Mouse (Mus musculus) large intestine, adult 2 months (tissue): Measurements from ENCODE around the gene Pcbp3. TPM values are rescaled to one million over a fixed set of nuclear protein-coding genes. Genes with fewer than 3 reads are reported as not detected.
"Not testable (repeated sequence)": the region's sequence is repeated elsewhere in the genome, so short reads cannot be mapped to it uniquely, and the experiment has no call there.

Experiments used
- DNase-seq: peaks from one replicate; pipeline ENCODE4 v3.0.0-alpha.2; 2012; ENCODE audit warnings: low read depth, low spot score
- WGBS: fragments of 180-500 bp; shearing (Covaris S2); methylation state at CpG from one replicate; pipeline ENCODE4 v1.1.7; 2018; 5-methylcytosine and 5-hydroxymethylcytosine counted together
- polyA plus RNA-seq: library from polyadenylated mRNA; depleted of rRNA; stranded (reverse); fragments of >200 nt; gene quantifications from 2 replicates; pipeline ENCODE4 v1.2.3, GENCODE M21; 2012; rRNA removed

The Pcbp3 gene
- 4.0 and 4.3 TPM in 2 replicates for polyA plus RNA-seq

DNA sequence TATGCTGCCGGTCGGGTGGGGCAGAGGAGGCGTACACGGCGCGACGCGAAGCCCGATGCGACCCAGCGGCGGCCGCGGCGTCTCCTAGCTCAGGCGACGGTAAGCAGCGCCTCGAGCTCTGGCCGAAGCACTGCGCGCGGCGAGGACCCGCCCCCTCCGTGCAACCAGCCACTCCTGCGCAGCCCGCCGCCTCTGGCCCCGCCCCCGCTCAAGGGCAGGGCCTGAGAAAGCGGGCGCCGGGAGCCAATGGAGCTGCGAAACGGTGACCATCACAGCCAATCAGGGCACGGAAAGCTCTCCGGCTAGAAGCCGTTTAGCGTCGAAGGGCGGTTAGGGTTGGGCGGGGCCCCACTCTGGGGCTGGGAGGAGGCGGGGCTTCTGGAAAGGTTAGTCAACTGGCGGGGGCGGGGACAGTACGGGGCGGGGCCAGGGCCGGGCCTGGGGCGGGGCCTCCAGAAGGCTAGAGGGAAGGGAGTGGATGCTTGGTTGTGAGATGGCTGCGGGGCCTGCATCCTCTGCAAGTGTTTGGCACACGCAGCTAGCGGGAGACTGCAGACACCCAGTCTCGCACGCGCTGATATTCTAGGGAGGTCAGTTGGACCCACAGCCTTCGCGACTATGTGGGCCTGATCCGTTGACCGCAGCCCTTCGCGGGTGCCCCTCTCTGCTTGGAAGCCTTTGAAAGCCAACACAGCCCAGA is at the start of gene Pcbp3:
Gene Pcbp3, minus strand, starts transcription at position 98 of the 700 bp plus-strand sequence.
- 7% methylated on average over 62 of the region's 62 CpGs for WGBS
- peak; percentile 22 for DNase-seq

DNA sequence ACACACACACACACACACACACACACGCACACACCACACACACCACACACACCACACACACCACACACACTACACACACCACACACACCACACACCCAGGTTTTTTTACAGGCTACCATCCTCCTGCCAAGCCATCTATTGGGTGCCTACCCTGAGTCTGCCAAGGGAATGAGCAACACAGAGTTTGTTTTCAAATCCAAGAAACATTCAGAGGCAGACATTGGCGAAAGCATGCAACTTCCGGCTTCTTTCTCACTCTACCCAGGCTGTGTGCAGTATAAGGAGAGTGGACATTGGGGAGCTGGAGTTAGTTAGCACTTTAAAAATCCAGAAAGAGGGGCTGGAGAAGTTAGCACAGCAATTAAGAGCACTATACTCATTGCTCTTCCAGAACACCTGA is 47.0 kb upstream of the Pcbp3 start:
- DNase-seq: no peak
- WGBS: 78% methylated on average over 3 of the region's 3 CpGs

DNA sequence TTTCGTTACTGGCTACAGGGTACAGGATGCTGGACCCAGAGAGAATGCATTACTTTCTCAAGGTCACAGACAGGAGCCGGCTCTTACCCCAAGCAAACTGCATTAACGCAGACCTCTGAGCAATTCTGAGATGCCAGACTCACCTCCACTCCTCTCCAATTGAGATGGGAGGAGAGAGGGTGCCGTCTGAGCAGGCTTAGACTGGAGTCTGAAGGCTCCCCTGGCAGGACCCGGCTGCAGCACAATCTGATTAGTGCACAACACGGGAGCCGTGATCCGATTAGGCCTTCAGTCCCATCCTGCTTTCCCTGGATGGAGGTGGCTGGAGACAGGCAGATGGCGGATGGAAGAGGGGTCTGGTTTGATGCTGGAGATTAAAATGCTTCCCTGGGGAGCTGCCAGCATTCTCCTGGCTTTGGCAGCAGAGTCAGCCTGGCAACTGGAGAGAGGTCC is 46.4 kb upstream of the Pcbp3 start:
- WGBS: 44% methylated on average over 9 of the region's 9 CpGs
- no peak for DNase-seq

DNA sequence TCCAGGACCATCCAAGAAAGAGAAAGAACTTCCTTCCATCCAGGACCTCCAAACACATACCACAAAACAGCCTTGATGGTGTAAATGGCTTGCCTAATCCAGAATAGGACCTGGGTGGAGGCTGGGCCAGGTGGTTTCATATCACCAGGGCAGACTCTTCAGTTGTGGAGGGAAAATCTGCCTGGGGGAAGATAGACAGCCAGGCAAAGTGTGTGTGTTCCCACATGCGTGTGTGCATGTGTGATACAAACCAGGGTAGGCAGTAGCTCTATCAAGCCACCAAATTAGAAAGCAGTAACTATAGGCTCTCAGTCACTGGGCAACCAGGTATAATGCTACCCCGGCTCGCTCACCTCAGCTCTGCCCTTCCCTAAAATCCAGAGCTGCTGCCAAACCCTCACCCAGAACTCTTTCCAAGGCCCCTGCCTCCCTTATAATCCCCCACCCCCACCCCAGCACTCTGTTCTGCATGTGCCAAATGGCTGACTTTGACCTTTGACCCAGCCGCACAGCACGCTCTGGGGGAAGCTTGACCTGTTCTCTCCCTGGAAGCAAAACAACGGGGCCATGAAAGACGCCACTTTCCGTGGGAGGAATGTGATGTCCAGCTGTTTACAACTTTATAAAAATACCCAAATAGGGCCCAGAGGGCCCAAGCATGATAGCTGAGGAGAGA is 45.9 kb upstream of the Pcbp3 start:
- DNase-seq: no peak
- WGBS: 40% methylated on average over 8 of the region's 8 CpGs

DNA sequence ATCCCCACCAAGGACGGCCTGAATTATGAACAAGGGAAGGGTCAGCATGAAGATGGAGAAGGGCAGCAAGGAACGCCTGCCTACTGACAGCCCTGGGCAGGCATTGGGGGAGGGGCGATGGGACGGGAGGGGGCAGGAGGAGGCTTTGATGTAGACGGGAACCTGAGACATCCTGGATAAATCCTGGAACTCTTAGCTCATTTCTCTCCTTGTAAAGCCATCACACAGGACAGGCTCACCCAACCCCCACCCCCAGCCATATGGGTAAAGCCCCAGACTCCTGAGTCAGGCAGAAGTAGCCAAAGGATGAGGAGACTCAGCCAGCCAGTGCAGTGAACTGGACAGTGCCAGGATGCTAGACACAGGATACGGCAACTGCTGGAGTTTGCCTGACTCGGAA is 43.2 kb upstream of the Pcbp3 start:
- 44% methylated on average over 7 of the region's 7 CpGs for WGBS
- DNase-seq: no peak

DNA sequence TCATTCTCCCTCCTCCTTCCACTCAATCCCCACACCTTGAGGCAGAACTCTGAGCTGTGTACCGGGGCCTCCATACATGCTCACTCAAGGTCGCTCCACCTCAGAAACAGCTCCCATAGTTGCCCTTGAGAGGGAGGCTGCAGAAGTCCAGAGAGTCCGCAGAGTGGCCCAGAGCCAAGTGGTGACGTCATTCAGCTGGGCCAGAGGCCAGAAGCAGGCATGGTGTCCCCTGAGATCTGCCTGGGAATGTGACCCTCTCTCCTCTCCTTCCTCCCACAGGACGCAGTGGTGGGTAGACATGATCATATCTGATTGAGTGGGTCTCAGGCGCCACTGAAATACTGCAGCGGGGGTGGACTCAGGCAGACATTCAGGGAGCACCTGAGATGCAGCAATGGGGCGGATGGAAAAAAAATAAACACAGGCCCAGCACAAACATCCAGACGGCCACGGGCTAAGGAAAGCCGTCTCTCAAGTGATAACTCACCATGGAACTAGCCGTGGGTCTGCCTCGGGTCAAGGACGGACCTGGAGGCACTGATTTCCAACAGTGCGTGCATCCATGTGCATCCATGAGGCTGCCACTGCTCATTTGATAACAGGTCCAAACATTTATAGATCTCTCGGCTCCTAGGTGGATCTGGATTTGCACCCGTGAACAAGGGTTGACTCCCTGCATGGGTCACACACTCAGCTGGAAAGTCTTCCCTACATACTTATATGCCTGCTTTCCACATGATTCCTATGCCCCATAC is 36.2 kb upstream of the Pcbp3 start:
- no peak for DNase-seq
- 53% methylated on average over 17 of the region's 17 CpGs for WGBS

DNA sequence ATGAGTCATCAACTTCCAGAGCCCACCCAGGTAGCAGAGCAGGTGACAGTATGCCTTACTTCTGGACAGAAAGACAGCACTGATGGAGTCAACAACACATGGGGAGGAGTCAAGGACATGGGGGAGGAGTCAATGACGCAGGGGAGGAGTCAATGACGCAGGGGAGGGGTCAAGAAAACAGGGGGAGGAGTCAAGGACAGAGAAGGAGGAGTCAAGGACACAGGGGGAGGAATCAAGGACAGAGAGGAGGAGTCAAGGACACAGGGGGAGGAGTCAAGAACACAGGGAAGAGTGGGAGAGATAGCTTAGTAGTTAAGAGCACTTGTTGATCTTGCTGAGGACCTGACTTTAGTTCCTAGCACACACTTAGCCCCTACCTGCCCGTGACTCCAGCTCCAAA is 30.8 kb upstream of the Pcbp3 start:
- WGBS: 43% methylated on average over 3 of the region's 3 CpGs
- DNase-seq: no peak

DNA sequence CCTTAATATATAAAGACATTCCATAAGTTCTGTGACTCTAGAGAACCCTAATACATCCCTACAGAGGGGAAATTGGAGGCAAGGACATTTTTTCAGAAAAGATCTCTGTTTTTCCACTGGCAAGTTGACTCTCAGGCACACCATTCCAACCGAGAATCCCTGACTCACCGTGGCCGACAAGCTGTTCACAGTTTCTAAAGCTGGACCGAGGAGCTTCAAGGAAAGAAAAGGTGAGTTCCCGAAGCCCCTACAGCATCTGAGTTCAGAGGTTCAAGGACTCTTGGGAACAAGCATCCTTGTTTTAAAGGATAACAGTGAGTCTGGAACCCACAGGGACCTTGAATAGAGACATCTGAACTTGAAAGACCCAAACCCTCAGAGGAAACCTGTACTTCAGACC is 26.9 kb upstream of the Pcbp3 start:
- WGBS: 83% methylated on average over 5 of the region's 5 CpGs

DNA sequence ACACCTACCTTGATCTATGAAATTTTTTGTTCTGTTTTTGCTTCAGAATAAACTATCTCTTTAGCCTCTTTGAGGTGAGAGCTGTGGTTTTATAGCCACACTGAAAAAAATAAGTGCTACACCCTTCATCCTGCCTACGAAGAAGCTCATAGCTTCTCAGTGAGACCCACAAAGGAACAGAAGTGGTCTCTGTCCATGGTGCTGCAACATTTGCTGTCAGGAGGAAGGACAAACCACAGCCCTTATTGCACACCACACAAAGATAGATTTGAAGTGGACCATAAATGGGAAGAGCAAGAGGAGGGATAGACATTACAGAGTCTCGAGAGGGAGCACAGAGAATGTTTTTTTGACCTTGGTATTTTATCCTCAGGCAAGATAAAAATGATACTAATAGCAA is 16.4 kb upstream of the Pcbp3 start:
- 25% methylated on average over 2 of the region's 2 CpGs for WGBS
- no peak for DNase-seq

More for the DNA sequence above, 26.9 kb upstream of the Pcbp3 start:
- DNase-seq: no peak

DNA sequence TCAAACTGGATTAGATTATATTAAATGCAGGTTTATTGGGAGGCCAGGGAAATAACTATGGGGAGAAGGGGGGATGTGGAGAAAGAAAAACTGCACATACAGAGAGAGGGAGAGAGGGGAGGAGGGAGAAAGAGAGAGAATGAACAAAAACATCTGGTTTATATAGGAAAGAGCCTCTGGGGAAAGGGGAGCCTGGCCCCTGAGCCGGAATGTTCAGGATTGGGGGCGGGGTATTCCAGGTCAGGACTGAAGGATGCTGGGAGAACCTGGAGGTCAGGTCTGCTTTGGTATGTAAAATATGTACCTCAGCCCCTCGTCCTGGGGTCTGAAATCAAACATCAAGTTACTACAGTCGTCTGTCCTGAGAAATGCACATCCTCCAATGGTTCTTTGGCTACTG is 15.0 kb upstream of the Pcbp3 start:
- 38% methylated on average over 4 of the region's 4 CpGs for WGBS
- no peak for DNase-seq

DNA sequence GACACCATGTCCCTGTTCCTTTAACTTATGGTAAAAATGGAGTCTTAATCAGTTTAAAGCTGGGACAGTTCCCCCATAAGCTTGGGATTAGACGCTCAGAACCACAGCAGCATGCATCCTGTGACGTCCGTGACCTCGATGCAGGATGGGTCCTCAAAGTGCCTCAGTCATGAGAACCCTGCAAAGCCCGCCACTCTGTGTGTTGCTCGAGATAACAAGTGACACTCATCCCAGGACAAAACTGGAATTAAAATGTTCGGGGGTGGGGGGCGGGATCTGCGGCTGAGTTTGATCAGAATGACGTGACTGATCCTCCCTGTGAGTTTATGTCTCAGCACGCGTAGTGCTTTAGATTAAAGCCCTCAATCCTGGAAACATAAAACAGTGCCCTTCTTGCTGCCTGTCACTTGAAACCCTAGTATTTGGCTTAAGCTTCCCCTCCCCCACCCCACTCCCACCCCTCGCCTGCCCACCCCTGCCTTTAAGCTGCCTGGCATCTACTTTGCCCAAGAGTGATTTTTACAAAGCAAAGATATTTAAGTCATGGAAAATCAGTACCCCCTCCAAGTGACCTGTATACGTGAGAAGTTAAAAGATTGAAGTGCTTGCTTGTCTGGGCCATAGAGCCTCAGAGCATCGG is 12.2 kb upstream of the Pcbp3 start:
- WGBS: 40% methylated on average over 15 of the region's 15 CpGs

DNA sequence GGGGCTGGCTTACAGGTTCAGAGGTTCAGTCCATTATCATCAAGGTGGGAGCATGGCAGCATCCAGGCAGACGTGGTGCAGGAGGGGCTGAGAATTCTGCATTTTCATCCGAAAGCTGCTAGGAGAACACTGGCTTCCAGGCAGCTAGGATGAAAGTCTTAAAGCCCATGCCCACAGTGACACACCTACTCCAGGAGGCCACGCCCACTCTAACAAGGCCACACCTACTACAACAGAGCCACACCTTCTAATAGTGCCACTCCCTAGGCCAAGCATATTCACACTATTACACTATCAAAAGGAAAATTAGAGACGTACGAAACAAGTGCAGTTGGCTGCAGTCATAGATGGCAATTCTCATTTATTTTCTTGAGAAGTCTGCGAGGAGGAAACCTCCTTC is 10.6 kb upstream of the Pcbp3 start:
- not testable (repeated sequence) for DNase-seq
- 57% methylated on average over 6 of the region's 6 CpGs for WGBS

More for the DNA sequence above, 12.2 kb upstream of the Pcbp3 start:
- no peak for DNase-seq

DNA sequence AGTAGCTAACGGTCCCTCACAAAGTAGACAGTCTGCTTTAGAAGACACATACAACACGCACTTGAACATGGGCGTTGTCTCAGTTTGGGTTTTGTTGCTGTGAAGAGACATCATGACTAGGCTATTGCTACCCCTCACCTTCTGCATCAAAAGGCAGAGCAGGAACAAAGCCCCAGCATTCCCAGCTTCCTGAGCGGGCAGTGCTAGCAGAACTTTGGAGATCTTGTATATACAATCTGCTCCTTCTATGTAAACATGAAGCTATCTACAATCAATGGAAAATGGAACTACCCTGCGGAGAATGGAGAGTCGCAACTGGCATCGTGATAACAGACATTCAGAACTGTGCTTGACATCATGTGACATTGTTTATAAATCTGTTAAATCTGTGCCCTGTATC is 9.3 kb upstream of the Pcbp3 start:
- DNase-seq: no peak
- 72% methylated on average over 7 of the region's 7 CpGs for WGBS

DNA sequence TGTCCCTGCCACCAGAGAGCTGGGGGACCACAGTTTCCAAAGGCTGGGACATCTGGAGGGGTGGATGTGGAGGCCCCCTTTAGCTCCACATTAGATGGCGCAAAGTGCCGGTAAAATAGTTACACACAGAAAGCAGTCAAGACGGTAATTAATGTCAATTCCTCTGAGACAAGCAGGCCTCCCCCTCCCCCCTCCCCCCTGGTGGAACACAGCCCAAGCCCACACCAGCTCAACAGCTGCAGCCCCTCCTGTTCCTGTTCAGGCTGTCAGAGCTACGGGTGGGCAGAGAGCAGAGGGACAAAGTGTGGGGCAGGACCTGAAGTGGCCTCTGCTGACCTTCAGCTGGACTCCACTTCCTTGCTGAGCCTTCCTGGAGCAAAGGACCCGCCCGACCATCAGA is 2.7 kb upstream of the Pcbp3 start:
- no peak for DNase-seq
- WGBS: 30% methylated on average over 6 of the region's 6 CpGs

DNA sequence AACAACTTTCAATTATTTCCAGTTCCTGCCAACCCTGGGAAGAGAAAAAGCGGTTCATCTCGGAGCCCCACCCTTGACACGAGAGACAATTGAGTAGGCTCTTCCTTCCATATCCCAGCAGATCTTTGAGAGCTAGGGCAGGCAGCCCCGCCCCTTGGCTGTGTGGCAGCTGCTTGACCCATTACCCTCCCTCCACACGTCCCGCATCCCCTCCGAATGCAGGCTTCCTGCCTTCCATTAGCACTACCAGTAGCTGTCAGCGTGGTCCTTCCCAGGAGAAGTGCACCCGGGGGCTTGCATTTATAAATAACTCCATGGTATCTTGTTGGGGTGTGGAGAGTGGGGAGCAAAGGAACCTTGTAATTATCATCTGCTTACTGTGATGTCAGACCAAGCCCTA is 2.3 kb upstream of the Pcbp3 start:
- DNase-seq: no peak
- WGBS: 41% methylated on average over 9 of the region's 9 CpGs

DNA sequence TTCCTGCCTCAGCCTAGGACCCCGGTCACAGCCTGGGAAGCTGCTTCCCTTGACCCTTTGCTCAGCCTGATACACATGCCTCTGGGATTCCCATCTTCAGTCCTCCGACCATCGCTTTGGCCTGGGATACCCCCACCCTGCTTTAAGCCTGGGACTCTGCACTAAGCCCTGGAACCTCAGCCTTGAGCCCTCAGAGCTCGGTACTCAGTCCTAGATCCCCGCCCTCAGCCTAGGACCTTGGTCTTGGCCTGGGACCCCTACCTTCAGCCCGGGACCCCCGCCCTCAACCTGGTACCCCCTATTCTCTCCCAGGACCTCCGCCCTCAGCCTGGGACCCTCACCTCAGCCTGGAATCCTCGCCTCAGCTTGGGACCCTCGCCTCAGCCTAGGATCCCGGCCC is 531 bp downstream of the Pcbp3 start:
- DNase-seq: no peak
- WGBS: 20% methylated on average over 11 of the region's 11 CpGs

DNA sequence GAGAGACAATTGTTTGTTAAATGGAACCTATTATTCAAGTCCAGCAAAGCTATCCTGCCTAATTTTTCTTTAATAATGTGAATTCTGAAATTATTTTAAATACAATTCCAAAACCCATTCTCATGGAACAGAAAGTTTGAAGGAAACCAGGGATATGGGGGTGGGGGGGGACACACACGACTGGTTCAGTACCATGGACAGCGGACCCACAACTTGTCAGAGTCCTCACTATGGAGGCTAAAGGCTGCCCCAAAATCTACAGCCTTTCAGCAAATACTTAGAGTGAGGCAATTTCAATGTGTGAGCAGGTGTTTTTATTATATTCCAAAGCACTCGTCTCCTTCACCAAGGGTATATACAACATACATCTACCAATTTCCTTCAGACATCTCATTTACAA is 3.5 kb downstream of the Pcbp3 start:
- DNase-seq: no peak
- WGBS: 40% methylated on average over 3 of the region's 3 CpGs

DNA sequence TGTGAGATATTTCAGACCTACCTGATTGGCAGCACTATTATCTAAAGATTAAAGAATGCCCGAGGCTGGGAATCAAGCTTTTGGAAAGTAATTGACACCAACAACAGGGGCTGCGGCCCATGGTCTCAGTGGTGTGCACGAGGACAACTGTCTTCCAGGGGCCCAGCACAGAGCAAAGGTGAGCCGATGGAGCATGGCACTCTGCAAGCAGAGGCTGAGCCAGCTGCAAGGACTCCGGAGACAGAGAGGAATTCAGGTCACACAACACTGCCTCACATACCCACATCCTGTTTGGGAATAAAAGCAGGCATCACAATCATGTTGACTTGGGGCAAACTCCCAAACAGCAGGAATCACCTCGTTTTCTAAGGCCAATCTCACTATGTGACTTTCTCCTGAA is 5.5 kb downstream of the Pcbp3 start:
- 47% methylated on average over 6 of the region's 6 CpGs for WGBS
- no peak for DNase-seq

DNA sequence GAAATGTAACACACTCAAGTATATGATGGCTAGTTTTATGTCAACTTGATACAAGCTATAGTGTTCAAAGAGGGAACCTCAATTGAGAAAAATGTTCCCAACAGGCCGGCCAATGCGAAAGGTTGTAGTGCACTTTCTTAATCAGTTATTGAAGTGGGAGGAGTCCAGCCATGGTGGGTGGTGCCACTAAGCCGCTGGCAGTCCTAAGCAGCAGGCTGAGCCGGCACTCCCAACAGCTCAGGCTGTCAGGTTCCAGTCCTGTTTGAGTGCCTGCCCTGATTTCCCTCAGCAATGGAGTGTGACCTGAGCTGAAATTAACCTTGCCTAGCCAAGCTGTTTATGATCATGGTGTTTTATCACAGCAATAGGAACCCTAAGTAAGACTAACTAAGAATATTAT is 20.6 kb downstream of the Pcbp3 start:
- no peak for DNase-seq
- 64% methylated on average over 4 of the region's 4 CpGs for WGBS

DNA sequence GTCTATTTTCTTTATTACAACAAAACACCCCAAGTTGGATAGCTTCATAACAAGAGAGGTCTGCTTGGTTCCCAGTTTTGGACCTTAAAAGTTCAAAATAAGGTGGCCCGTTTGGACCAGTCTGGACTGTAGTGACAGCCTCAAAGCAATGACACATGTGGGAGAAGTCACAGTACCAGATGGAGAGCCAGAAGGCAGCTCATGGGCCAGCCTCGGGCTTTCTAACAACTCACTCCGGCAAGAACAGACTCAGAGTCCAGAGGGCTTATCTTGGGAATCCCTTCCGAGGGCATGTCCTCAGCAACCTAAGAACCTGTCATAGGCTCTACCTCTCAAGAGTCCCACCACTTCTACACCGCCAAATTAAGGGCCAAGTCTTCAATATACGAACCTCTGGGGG is 24.9 kb downstream of the Pcbp3 start:
- no peak for DNase-seq
- WGBS: 89% methylated on average over 6 of the region's 6 CpGs
